Mouse (Mus musculus): ENCODE results near the gene Tuba1c. TPM values are rescaled to one million over a fixed set of nuclear protein-coding genes. Genes with fewer than 3 reads are reported as not detected.

The Tuba1c gene
- polyA plus RNA-seq, 1 experiment from 2014 or later: 130 TPM

Small RNA genes lying within 50 kb of the gene (microRNA-seq; reads per million reads assigned to microRNA genes)
- 1.6 reads per million for gene Mir6960

Other genes starting within 250 kb of the Tuba1c start
- not detected in 2 replicates for gene Wnt1, start 240.0 kb upstream of the Tuba1c start, polyA plus RNA-seq (2015; fragmentation: Nextera tagmentation; extraction: Ambion mirVana)
- gene Ddn, start 220.4 kb upstream of the Tuba1c start, polyA plus RNA-seq (2015; fragmentation: Nextera tagmentation; extraction: Ambion mirVana): 0.32 and 0.35 TPM in 2 replicates
- 111 and 112 TPM in 2 replicates for gene Prkag1, start 198.4 kb upstream of the Tuba1c start, polyA plus RNA-seq (2015; fragmentation: Nextera tagmentation; extraction: Ambion mirVana)
- gene Kmt2d, start 158.7 kb upstream of the Tuba1c start, polyA plus RNA-seq (2015; fragmentation: Nextera tagmentation; extraction: Ambion mirVana): 8.5 and 8.6 TPM in 2 replicates
- gene Rhebl1, start 135.4 kb upstream of the Tuba1c start, polyA plus RNA-seq (2015; fragmentation: Nextera tagmentation; extraction: Ambion mirVana): 5.6 and 7.3 TPM in 2 replicates
- gene Dhh, start 131.4 kb upstream of the Tuba1c start, polyA plus RNA-seq (2015; fragmentation: Nextera tagmentation; extraction: Ambion mirVana): 2.0 and 2.5 TPM in 2 replicates
- 13.3 and 13.9 TPM in 2 replicates for gene Lmbr1l, start 111.7 kb upstream of the Tuba1c start, polyA plus RNA-seq (2015; fragmentation: Nextera tagmentation; extraction: Ambion mirVana)
- gene Tuba1b, start 95.3 kb upstream of the Tuba1c start, polyA plus RNA-seq (2015; fragmentation: Nextera tagmentation; extraction: Ambion mirVana): 1,504 and 1,594 TPM in 2 replicates
- not detected in 2 replicates for gene Gm49450, start 76.3 kb upstream of the Tuba1c start, polyA plus RNA-seq (2015; fragmentation: Nextera tagmentation; extraction: Ambion mirVana)
- 727 and 789 TPM in 2 replicates for gene Tuba1a, start 76.2 kb upstream of the Tuba1c start, polyA plus RNA-seq (2015; fragmentation: Nextera tagmentation; extraction: Ambion mirVana)
- gene Prph, start 25.3 kb downstream of the Tuba1c start, polyA plus RNA-seq (2015; fragmentation: Nextera tagmentation; extraction: Ambion mirVana): 1.4 and 2.4 TPM in 2 replicates
- 27.8 and 29.4 TPM in 2 replicates for gene Troap, start 44.7 kb downstream of the Tuba1c start, polyA plus RNA-seq (2015; fragmentation: Nextera tagmentation; extraction: Ambion mirVana)
- 0.12 and 0.16 TPM in 2 replicates for gene C1ql4, start 57.9 kb downstream of the Tuba1c start, polyA plus RNA-seq (2015; fragmentation: Nextera tagmentation; extraction: Ambion mirVana)
- 0.43 and 0.52 TPM in 2 replicates for gene Dnajc22, start 63.3 kb downstream of the Tuba1c start, polyA plus RNA-seq (2015; fragmentation: Nextera tagmentation; extraction: Ambion mirVana)
- gene Spats2, start 96.0 kb downstream of the Tuba1c start, polyA plus RNA-seq (2015; fragmentation: Nextera tagmentation; extraction: Ambion mirVana): 25.3 and 25.5 TPM in 2 replicates
- gene Kcnh3, start 195.0 kb downstream of the Tuba1c start, polyA plus RNA-seq (2015; fragmentation: Nextera tagmentation; extraction: Ambion mirVana): 1.3 TPM in 2 replicates
- 155 and 163 TPM in 2 replicates for gene Mcrs1, start 222.1 kb downstream of the Tuba1c start, polyA plus RNA-seq (2015; fragmentation: Nextera tagmentation; extraction: Ambion mirVana)